Mouse (Mus musculus) CD4-positive helper T cell, adult 2 months (primary cell): ENCODE data around the gene Rad9a.

Source experiments
- DNase-seq: peaks from one replicate; pipeline ENCODE4 v3.0.0-alpha.2; 2012; ENCODE audit warnings: low read depth, missing footprints, low spot score

Rad9a gene

DNA sequence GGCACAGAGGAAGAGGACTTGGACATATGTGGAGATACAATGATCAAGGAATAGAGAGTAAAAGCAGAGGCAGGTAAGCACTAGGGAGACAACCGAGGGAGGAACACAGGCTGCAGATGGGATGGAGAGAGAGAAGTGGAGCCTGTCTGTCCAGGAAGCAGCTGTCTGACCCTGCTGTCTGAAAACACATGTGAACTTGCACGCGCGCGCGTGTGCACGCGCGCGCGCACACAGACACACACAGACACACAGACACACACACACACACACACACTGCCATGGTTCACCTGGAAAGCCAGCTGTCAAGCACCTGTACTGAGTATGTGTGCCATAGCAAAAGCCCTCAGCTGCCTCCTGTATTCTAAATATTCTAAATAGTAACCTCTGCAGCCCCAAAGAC lies 16.8 kb upstream of the Rad9a start:
- peak; percentile 36 for DNase-seq

DNA sequence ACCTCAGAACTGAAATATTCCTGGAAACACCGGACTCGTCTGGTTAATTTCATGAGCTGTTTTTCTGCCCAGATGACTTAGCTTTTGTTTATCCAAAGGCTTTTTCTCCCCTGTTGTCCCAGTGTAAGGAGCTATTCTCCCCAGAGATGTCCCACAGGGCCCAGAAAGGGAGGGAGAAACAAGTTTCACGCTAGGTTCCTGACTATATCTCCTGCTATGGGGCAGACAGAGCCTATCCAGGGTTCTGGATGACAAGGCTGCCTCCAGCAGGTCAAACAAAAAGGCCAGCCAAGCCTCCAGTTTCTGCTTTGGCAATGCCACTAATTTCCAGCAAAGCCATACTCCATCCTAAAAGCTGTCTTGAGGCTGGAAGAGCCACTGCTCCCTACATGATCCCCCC lies 16.4 kb upstream of the Rad9a start:
- no peak for DNase-seq

DNA sequence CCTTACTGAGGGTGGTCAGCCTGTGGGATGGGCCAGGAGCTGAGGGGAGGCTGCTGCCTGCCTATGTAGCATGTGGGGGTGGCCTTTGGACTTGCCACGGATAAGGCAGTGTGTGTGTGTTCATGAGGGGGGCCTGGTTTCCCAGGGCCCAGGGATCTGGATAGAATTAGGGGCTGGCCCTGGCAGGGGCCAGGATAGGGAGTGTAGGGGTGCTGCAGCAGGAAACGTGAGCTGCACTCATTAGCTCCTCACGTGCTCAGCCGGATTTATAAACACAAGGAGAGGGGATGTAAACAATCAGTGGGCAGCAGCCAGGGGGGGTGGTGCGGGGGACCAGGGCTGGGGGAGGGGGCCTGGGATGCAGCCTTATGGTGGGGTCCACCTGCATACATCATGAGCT lies 15.7 kb upstream of the Rad9a start:
- DNase-seq: no peak

DNA sequence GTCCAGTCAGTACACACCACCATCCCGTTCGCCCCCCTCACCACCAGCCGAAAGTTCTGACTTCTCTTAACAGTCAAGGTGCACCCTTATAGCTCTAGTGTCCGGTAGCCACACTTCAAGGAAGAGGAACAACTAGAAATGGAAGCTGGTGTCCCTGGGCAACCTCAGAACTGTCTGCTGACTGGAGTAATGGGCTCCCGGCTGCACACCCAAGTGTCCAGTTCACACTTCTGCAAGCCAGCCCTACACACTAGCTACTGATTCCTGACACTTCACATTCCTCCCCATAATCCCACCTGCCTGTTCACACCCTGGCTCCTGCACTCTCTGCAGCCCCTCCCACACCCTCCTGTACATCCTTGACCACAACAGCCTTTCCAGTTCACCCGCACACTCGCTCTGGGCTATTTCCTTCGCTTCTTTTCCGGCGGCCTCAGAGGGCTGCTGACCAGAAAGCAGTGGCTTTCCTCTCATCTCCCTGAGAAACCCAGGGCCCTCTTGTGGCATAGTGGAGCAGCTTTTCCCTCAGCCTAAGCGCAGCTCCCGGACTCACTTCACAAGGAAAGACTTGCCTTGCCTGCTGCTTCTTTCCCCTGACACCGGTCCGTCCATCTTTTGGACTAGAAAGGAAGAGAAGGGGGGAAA lies 14.7 kb upstream of the Rad9a start:
- DNase-seq: no peak

DNA sequence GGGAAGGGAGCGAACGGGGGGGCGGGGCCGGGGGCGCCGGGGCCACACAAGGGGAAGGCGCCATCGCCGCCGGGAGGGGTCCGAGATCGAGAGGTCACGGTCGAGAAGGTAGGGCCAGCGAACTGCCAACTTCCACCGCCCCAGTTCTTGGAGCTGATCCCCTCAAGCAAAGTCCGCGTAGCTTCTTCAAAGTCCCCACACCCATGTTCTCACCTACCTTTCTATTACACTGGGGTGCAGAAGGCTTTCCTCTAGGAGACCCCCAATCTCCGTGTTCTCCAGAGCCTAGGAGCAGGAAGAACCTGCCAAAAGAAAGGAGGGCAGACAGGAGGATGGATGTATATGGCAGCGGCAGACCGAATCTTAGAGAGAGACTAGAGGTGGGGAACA lies 14.0 kb upstream of the Rad9a start:
- DNase-seq: no peak

DNA sequence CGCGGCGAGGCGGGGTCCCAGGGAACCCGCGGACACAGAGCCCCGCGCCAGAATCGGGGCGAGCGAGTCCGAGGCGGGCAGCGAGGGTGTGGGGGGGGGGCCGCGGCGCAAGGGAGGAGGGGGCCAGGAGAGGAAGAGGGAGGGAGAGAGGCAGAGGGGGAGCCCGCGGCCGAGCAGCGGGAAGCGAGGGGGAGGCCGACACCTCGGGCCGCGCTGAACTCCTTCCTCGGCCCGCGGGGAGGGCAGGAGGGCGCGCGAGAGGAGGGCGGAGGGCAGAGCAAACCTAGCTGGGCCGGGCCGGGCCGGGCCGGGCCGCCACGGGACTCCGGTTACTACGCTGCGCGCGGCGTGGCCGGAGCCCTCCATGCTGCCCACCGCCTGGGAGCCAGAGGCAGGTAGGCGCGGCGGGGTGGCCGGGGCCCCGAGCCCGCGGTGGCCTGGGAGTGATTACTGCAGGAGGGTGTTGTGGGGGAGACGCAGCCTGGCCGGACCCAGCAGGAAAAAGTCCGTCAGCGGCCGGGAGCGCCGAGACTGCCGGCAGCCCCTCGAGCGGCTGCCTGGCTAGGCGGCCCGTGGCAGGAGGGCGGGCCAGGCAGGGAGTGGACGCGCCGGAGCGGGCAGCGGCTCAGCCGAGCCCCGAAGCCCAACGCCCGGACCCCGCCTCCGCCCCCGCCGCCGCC lies 13.4 kb upstream of the Rad9a start:
- peak; percentile 51 for DNase-seq

DNA sequence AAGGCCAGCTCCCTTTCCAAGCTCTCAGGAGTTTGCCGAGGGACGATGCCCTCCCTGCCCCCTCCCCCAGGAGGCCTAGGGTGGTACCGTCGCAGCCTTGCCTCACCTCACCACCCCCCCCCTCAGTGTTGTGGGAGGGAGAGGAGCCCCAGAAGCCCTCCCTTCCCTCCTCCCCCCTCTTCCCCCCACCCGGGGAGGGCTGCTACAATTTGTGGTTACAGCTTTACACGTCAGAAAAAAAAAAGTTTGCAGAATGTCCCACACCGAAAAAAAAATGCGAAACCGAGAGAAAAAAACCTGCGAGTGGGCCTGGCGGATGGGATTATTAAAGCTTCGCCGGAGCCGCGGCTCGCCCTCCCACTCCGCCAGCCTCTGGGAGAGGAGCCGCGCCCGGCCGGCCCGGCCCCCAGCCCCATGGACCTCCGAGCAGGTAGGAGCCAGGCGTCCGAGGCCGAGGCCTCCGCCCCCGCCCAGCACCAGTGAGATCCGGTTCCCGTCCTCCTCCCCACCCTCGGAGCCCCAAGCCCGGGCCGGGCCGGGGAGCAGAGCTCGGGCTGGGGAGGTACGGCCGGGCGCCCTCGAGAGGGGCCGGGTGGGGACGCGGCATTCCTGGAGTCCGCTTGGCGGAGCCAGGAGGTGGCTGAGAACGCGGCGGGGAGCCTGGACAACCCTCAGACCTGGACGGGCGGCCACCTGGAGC lies 12.8 kb upstream of the Rad9a start, which contains the start of the genes Clcf1 and AC109138.7:
TSS of gene Clcf1 (plus strand) at position 168 of the 700 bp plus-strand sequence.
TSS of gene AC109138.7 (plus strand) at position 287 of the 700 bp plus-strand sequence.
- DNase-seq: peak; percentile 92

DNA sequence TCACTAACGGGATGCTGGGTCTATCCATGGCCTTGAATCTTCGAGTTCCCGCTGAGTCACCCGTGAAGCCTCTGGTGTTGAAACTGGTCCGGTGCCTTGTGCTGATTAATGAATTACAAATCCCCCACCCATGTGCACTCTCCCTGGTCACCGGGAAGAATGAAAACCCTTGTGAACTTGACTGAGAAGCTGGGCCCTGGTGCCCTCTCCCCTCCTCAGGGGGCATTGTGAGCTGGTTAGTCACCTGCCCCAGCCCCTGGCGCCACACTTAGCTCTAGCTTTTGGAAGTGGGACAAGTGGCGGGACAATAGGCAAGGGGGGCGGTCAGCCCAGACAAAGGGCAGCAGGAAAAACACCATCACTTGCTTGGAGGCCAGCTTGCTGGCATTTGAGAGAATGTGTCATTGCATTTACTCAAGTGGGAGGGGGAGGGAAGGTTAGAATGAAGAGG lies 12.1 kb upstream of the Rad9a start:
- DNase-seq: no peak

DNA sequence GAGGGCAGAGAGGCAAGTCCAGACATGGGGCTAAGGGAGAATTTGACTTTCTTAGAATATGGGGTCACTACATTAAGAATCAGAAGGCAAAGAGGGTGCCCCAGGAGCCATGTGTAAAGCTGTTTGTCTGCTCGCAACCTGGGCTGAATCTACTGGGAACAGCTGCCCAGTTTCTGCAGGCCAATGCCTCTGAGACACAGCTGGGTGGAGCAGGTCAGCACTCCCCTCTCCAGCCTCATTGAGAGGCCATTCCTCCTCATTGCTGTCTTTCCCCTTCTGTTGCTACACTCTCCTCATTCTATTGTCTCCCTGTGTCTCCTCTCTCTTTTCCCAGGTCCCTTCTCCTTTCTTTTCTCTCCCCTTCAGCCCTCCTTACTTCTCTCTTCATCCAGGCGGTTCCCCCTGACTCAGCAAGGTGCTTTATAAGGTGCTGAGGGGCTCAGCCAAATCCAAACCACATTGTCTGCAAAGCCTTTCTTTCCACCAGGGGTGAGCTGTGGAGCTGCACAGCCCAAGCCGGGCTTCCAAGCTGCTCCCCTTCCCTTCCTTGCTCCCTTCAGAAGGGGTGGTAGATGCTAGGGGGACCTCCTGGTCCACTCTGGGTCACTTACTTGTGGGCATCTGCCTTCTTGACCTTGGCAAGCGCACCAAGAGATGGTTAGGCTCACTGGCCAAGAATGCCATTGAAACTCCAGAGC lies 10.6 kb upstream of the Rad9a start:
- DNase-seq: no peak

DNA sequence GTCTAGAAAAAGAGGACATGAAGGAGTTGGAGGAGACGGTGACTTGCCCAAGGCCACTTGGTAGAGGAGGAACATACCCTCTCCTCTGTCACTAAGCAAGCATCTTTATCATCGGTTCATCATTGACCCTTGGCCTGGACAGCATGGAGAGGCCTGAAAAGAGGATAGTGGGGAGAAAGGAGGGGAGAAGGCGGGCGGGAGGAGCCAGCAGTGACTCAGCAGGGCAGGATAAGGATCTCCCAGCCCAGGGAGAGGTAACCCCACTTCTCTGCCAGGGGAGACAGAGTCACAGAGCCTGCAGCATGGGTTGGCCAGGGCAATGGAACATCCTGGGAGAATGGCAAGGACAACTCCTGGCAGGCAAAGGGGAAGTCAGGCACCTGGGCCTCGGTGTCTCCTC lies 7.1 kb upstream of the Rad9a start:
- DNase-seq: no peak

DNA sequence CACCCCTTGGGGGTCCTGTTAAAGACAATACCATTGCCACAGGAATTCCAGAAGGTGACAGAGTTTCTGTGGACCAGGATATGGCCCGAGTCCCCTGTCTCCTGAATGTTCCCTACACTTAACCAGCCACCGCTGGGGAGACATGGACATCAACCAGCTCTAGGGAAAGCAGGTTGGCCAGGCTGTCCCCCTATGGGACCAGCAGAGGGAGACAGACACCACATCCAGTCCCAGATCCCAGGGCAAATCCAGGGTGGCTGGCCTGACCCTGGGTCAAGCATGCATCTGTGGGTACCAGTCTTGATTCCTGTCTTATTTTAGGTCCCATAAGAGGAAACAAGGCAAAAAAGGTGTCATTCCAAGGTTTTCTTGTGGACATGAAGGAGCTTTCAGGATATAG lies 5.5 kb upstream of the Rad9a start:
- DNase-seq: peak; percentile 65

DNA sequence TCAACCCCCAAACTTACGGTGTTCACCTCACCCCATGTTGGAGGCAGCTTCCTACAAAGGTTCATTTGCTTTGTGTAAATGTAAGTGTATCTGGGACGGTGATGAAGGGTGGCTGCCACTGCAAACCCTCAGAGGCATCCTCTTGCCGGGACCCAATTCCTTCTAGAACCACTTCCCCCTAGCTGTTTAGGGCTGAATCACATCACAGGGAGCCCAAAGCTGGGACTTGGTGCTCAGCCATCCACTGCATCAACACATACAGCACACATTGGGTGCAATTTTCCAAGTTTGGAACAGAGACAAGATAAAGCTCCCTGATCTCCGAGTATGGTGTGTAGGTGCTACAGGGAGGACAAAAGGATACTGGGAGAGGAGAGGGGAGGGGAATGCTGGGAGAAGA lies 3.4 kb upstream of the Rad9a start:
- DNase-seq: peak; percentile 42

DNA sequence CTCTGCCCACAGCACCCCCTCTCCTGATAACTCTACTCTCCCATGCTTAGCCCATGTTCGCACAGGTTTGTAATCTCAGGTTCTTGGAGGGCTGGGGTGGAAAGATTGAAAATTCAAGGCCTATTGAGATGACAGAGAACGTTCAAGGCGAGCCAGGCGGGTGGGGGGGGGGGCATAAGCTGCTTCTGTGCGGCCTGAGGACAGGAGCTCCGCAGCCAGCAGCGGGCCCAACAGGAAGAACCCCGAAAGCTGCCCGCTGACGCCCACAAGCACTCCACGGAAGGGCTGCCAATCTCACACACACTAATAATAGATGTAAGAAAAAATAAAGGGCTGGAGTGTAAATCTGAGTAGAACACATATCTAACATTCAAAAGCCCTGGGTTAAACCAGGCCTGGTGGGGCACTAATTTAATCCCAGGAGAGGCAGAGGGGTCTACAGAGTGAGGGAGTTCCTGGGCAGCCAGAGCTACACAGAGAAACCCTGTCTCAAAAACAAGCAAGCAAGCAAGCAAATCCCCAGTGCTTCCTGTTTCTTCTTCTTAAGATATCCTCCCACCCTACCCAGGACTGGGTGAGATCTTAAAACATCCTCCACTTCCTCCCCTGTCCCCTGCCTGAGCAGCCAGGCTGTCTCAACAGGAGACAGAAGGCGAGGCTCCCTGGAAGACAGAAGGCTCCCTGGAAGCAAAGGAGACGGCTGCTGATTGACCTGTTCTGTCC lies 2.3 kb upstream of the Rad9a start:
- peak; percentile 66 for DNase-seq

DNA sequence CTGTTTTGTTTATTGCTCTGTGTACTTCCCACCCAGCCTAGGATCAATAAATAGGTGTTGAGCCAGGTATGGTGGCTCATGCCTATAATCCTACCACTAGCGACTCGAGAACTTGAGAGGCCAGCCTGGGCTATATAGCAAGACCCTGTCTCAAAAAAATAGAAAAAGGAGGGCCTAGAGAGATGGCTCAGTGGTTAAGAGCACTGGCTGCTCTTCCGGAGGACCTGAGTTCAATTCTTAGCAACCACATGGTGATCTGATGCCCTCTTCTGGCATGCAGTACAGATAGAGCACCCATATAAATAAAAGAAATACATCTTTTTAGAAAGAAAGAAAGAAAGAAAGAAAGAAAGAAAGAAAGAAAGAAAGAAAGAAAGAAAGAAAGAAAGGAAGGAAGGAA lies 1.7 kb upstream of the Rad9a start:
- DNase-seq: peak; percentile 74

DNA sequence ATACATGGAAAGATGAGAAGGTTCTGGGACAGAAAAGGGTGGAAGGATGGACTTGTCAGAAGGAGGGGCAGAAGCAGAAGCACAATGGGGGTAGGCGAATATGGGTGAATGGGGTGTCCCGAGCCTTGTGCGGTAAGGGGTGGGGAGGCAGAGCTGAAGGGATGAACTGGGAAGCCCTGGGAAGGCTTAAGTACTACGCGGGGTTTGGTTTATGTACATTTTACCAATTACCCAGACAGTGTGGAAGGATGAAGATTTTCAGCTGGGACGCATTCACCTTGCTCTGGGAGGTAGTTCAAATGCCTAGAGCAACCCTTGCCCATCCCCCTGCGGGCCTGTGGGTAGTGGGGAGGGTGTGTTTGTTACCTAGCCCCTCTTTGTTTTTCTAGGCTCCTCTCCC lies 687 bp upstream of the Rad9a start:
- no peak for DNase-seq

DNA sequence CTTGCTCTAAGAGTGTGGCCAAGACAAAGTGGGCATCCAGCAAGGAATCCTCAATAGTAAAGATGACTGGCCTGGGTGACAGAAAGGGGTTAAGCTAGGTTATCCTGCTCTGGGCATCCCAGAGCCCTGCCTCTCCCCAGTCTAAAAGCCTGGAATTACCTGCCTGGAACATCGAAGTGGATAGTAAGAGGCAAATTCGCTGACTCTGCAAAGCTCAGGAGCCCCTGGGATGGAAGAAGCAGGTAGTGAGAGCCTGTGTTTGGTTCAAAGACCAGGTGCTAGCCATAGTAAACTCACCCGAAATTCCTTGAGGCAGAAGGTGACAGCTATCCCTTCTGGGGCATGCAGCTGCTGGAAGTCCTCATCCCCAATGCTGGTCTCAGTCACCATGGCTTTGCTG lies 4.3 kb downstream of the Rad9a start:
- DNase-seq: no peak

DNA sequence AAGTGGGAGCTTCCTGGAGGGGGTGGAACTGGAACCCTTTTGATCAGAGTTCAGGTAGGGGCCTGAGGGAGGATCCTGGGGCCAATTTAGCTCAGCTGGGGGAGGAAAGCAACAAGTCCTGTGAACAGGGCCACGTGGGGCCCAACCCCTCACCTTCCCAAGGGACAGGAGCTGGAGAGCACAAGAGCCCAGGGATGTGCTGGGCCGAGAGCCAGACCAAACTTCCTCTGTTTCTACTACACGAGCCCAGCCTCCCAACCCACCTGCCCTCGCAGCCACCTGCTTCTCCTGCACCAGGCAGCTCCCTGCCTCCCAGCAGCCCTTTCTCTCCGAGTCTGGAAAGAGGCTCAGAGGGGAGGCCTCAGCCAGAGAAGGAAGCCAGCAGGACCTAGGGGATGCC lies 4.9 kb downstream of the Rad9a start:
- no peak for DNase-seq

DNA sequence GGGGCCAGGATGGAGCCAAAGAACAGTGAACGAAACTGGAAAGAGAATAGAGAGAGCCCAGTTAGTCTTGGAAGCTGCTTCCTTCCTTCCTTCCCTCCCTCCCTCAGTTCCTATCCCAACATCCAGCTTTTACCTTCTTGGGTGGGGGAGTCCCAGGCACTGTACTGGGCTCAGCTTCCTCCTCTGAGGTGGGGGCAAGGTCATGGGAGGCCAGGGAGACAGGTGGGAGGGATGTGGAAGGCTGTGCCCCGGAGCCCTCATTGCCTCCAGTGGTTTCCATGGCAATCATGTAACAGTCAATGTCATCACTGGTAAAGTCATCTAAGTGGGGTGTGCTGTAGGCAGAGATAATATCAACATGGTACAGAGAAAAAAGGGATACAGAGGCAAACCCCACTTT lies 5.4 kb downstream of the Rad9a start:
- peak; percentile 25 for DNase-seq

DNA sequence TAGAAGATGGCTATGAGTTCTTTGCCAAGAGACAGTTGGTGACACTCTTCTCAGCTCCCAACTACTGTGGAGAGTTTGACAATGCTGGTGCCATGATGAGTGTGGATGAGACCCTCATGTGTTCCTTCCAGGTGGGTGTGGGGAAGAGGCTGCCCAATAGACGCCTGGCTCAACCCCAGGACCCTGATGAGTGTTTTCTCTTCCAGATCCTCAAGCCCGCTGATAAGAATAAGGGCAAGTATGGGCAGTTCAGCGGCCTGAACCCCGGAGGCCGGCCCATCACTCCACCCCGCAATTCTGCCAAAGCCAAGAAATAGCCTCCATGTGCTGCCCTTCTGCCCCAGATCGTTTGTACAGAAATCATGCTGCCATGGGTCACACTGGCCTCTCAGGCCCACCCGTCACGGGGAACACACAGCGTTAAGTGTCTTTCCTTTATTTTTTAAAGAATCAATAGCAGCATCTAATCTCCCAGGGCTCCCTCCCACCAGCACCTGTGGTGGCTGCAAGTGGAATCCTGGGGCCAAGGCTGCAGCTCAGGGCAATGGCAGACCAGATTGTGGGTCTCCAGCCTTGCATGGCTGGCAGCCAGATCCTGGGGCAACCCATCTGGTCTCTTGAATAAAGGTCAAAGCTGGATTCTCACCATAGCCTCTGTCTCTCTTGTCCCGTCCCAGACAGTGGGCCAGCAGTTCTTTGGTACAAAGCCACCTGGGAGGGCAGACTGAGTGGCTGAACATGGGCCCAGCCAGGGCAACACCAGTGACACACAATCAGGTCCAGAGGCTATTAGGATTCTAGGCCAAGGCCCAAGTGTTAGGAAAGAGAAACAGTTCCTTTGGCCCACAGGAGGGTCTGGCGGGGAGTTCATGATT lies 6.4 kb downstream of the Rad9a start:
- DNase-seq: no peak

DNA sequence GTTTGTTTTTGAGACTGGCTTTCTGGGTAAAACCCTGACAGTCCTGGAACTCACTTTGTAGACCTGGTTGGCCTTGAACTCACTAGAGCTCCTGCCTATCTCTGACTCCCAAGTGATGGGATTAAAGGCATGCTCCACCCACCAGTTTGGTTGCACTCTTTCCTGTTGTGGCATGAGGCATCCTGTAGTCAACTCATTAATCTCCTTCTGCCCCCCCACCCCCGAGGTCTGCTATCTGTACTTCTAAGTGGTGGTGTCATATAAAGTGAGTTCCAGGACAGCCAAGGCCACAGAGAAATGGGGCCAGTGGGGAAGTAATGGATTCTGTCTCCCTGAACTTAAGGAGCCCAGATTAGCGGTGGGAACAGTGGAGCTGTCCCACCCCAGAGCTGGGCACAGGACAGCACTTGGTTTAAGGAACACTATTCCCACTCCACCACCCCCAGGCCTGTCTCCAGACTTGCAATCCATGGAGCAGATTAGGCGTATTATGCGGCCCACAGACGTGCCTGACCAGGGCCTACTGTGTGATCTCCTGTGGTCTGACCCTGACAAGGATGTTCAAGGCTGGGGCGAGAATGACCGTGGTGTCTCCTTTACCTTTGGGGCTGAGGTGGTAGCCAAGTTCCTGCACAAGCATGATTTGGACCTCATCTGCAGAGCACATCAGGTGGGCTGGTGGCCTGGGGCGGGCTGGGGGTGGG lies 7.3 kb downstream of the Rad9a start:
- peak; percentile 58 for DNase-seq
